In the genomic region with DNA sequence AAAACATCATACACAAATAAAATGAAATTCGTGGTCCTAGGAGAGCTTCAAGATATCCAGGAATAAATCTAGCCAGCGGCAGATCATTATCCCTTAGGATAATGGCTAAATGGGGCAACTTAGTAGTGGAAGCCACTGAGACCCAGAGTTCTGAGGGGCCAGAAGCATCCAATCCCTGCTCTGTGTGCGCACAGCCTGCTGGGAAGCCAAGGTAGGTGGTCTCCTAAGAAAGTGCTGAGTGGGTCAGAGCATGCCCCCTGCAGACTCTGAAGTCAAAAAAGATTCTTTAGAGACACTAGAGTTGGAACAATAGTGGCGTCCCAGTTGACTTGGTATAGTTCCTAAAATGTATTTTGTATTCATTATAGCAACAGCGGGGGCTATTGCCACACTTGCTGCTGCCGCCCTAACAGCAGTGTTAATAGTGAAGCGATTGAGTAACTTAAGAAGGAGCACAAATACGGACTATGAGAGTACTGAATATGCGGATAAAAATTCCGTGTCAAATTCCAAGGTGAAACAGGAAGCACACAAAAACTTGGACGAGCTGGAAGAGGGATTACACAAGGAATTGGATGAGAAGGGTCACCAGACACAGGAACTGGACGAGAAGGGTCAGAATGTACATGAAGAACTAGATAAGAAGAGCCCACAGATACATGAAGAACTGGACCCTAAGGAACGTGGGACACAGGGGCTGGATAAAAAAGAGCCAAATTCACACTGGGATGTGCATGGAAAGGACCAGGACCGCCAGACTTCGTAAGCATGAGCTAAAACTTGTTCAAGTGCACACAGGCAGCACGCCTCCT, we compare ENCODE assay signal across 8 mouse cellular contexts. TPM values are rescaled to one million over a fixed set of nuclear protein-coding genes. Genes with fewer than 3 reads are reported as not detected.
DNase-seq lines count a peak whose midpoint lies in the region; ATAC-seq and TF ChIP-seq lines count a peak whose summit lies in the region.

Hspa4l (plus strand) TSS at position 472 of the 812 bp plus-strand sequence.

- peak within 1 kb of the TSS; percentile 99 for H3K4me3 ChIP-seq in layer of hippocampus, adult 2 months
- peak within 1 kb of the TSS; percentile 97 for H3K4me3 ChIP-seq in bone marrow macrophage, adult 2 months (ENCODE audit: insufficient read depth, low read length)
- H3K4me3 ChIP-seq in forebrain, embryonic 16.5 days (replicated peaks; ENCODE audit: low read length) = peak within 1 kb of the TSS; percentile 88
- peak within 1 kb of the TSS; percentile 73 for H3K4me3 ChIP-seq in stomach, embryonic 16.5 days (replicated peaks; ENCODE audit: low read length)

- H3K36me3 ChIP-seq in forebrain, embryonic 16.5 days (ENCODE audit: control insufficient read depth, insufficient read depth) = no peaks in the 10 kb centered on the region
- H3K36me3 ChIP-seq in stomach, embryonic 16.5 days (ENCODE audit: control insufficient read depth, insufficient read depth, low read length) = no peaks in the 10 kb centered on the region

- H3K27me3 ChIP-seq in forebrain, embryonic 16.5 days (replicated peaks; ENCODE audit: control insufficient read depth, insufficient read depth, low read length) = no peaks in the 10 kb centered on the region
- H3K27me3 ChIP-seq in stomach, embryonic 16.5 days (ENCODE audit: control insufficient read depth, insufficient read depth, low read length) = no peaks in the 10 kb centered on the region

- peak in 1 of 2 experiments; percentile 22 for DNase-seq in layer of hippocampus, adult 2 months (ENCODE audit: low spot score in 2 of 2)
- DNase-seq in layer of hippocampus, adult 9-11 months = no peak
- no peak for DNase-seq in layer of hippocampus, adult 8-10 months (ENCODE audit: low spot score in 2 of 2)
- peak; percentile 0 for DNase-seq in lung, postnatal 25 days (ENCODE audit: low spot score)
- no peak for DNase-seq in yolk sac, embryonic 10.5 days (ENCODE audit: low spot score)

- H3K4me1 ChIP-seq in bone marrow macrophage, adult 2 months (ENCODE audit: control insufficient read depth, insufficient read depth, low read length) = no peaks in the 10 kb centered on the region
- H3K4me1 ChIP-seq in forebrain, embryonic 16.5 days (replicated peaks; ENCODE audit: control insufficient read depth, insufficient read depth, low read length) = peaks cover 8% of the 10 kb centered on the region
- peaks cover 12% of the 10 kb centered on the region; the same call in 1 of the 2 replicates for H3K4me1 ChIP-seq in stomach, embryonic 16.5 days (ENCODE audit: control insufficient read depth, insufficient read depth, low read length)

- TF ChIP-seq POLR2A in bone marrow macrophage, adult 2 months (IDR thresholded peaks at IDR 0.05; ENCODE audit: borderline replicate concordance, low read depth, low read length) = no peak

- no peaks in the 10 kb centered on the region for H3K9me3 ChIP-seq in forebrain, embryonic 16.5 days (ENCODE audit: control insufficient read depth, low read length)
- no peaks in the 10 kb centered on the region for H3K9me3 ChIP-seq in stomach, embryonic 16.5 days (replicated peaks; ENCODE audit: control insufficient read depth, low read length)

- no peak for ATAC-seq in forebrain, embryonic 16.5 days
- no peak for ATAC-seq in stomach, embryonic 16.5 days (ENCODE audit: insufficient read depth, low FRiP score)

- peak within 1 kb of the TSS; percentile 69 for H3K4me2 ChIP-seq in forebrain, embryonic 16.5 days (ENCODE audit: low read length)
- peak within 1 kb of the TSS; percentile 98 for H3K4me2 ChIP-seq in stomach, embryonic 16.5 days (ENCODE audit: low read depth, low read length)

- no peak for TF ChIP-seq CTCF in layer of hippocampus, adult 2 months (conservative IDR thresholded peaks at IDR 0.05)
- no peak for TF ChIP-seq CTCF in bone marrow macrophage, adult 2 months (IDR thresholded peaks at IDR 0.05; ENCODE audit: low read depth, low read length)

- peak within 1 kb of the TSS; percentile 98 for H3K27ac ChIP-seq in layer of hippocampus, adult 2 months
- peak within 1 kb of the TSS; percentile 56 for H3K27ac ChIP-seq in bone marrow macrophage, adult 2 months (ENCODE audit: insufficient read depth, low read depth, low read length)
- H3K27ac ChIP-seq in forebrain, embryonic 16.5 days (ENCODE audit: low read length) = peak within 1 kb of the TSS; percentile 89
- peak within 1 kb of the TSS; percentile 73 for H3K27ac ChIP-seq in stomach, embryonic 16.5 days (ENCODE audit: low read length)

- H3K9ac ChIP-seq in forebrain, embryonic 16.5 days (replicated peaks; ENCODE audit: low read depth, low read length) = peak within 1 kb of the TSS; percentile 89
- H3K9ac ChIP-seq in stomach, embryonic 16.5 days (ENCODE audit: low read length) = peak within 1 kb of the TSS; percentile 77

- 12% methylated on average over 16 of the region's 16 CpGs for whole genome bisulfite sequencing in forebrain, embryonic 16.5 days
- 27% methylated on average over 16 of the region's 16 CpGs for WGBS in stomach, embryonic 16.5 days

RNA-seq across cellular contexts. Expression of gene Hspa4l, which starts in this region (rescaled TPM):
- 100 to 1,000 TPM; 146 to 155 TPM for total RNA-seq in layer of hippocampus, adult 2 months (2021)
- polyA plus RNA-seq in bone marrow macrophage, adult 2 months (2012; ENCODE audit: insufficient read depth, insufficient read length, missing spikeins) = 19.0 and 21.3 TPM in 2 replicates
- 39.7 and 40.6 TPM in 2 replicates for polyA plus RNA-seq in forebrain, embryonic 16.5 days (2015; fragmentation: Nextera tagmentation; extraction: Ambion mirVana)
- total RNA-seq in layer of hippocampus, adult 8-10 months (2022) = 100 to 1,000 TPM; 145 to 181 (median 157) TPM
- 13.9 and 14.1 TPM in 2 replicates for polyA plus RNA-seq in stomach, embryonic 16.5 days (2015; fragmentation: Nextera tagmentation; extraction: Ambion mirVana)
